Mouse (Mus musculus): Measurements from ENCODE around the gene A1bg. TPM values are rescaled to one million over a fixed set of nuclear protein-coding genes. Genes with fewer than 3 reads are reported as not detected.

Gene A1bg
- total and polyA plus RNA-seq, 2 experiments from 2014 or later: not detected

DNA sequence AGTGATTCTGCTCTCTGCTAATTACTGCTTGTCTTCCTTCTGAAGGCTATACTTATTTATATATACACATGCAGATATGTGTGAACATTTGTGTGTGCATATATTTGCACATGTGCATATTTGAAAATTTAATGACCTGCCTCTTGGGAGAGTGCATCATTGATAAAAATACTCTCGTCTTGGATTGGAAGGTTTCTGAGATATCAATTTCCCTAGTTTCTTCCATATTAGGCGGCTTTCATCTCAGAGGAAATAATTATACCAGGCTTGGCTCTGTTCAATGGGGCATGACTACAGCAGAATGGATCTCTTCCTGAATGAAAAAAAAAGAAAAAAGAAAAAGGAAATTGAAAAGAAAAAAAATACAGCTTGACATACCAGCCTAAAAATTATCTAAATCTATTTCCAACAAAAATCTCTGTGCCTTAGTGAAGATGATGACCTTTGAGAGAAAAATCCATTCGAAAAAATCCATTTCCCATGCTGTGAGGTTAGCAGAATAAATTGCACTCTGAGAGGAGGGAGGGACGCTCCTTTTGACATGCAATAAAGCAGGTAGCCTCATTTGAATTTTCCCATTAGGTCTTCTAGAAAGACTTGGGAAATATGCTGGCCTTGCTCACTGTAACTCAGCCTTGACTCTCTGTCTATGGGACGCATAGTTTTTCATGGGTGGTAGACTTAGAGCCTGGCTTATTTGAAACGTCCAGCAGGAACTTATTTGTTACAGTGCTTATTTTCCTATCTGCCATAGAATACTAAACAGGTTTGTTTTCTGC, 24.4 kb downstream of the A1bg start:
- Histone ChIP-seq H3K4me2 (ENCODE audit: low read depth, low read length) (no peak overlapping the region), H3K27me3 (ENCODE audit: control insufficient read depth, insufficient read depth, low read length) (no peaks in the 10 kb centered on the region), H3K9ac (replicated peaks; ENCODE audit: low read depth, low read length) (no peak overlapping the region), H3K9me3 (replicated peaks; ENCODE audit: control insufficient read depth, low read length) (no peaks in the 10 kb centered on the region), H3K36me3 (replicated peaks; ENCODE audit: control insufficient read depth, insufficient read depth, low read length) (no peaks in the 10 kb centered on the region), H3K27ac (ENCODE audit: low read depth) (no peak overlapping the region), H3K4me3 (ENCODE audit: low read depth, low read length) (no peak overlapping the region), H3K4me1 (ENCODE audit: control insufficient read depth, insufficient read depth) (no peaks in the 10 kb centered on the region)
- no peak for TF ChIP-seq EP300 (IDR thresholded peaks at IDR 0.05; ENCODE audit: low read depth)
- TF ChIP-seq CTCF (IDR thresholded peaks at IDR 0.05; ENCODE audit: low read depth): no peak
- no peak for DNase-seq (ENCODE audit: low spot score)
- 68% methylated on average over 6 of the region's 6 CpGs for WGBS
- ATAC-seq (ENCODE audit: insufficient read depth, low read depth): no peak

DNA sequence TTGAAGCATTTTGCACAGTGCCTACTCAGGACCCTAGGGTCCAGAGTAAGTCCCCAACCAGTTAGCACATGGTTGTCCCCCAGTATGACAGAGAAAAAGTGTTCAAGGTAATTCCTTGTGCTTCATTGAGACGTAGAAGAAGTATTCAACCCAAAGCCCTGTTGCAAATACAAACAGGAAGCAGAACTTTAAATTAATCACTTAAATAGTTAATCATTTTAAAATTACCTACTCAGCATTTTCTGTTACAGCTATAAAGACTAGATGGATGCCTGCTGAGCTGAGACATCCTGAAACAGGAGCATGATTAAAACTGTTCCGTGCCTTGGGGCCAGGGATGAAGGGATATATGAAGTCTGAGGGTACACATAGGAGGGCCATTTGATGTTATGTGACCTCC, 26.8 kb downstream of the A1bg start:
- ATAC-seq (ENCODE audit: insufficient read depth, low read depth) (no peak), DNase-seq (ENCODE audit: low spot score) (no peak)
- H3K27ac ChIP-seq (ENCODE audit: low read depth): no peak overlapping the region
- no peak overlapping the region for H3K9ac ChIP-seq (replicated peaks; ENCODE audit: low read depth, low read length)
- no peak for TF ChIP-seq EP300 (IDR thresholded peaks at IDR 0.05; ENCODE audit: low read depth)
- TF ChIP-seq CTCF (IDR thresholded peaks at IDR 0.05; ENCODE audit: low read depth): no peak
- H3K4me2 ChIP-seq (ENCODE audit: low read depth, low read length): no peak overlapping the region
- WGBS: 80% methylated on average over 2 of the region's 2 CpGs
- no peaks in the 10 kb centered on the region for H3K9me3 ChIP-seq (replicated peaks; ENCODE audit: control insufficient read depth, low read length)
- peaks cover 5% of the 10 kb centered on the region for H3K4me1 ChIP-seq (ENCODE audit: control insufficient read depth, insufficient read depth)
- no peak overlapping the region for H3K4me3 ChIP-seq (ENCODE audit: low read depth, low read length)
- no peaks in the 10 kb centered on the region for H3K36me3 ChIP-seq (replicated peaks; ENCODE audit: control insufficient read depth, insufficient read depth, low read length)
- no peaks in the 10 kb centered on the region for H3K27me3 ChIP-seq (ENCODE audit: control insufficient read depth, insufficient read depth, low read length)

DNA sequence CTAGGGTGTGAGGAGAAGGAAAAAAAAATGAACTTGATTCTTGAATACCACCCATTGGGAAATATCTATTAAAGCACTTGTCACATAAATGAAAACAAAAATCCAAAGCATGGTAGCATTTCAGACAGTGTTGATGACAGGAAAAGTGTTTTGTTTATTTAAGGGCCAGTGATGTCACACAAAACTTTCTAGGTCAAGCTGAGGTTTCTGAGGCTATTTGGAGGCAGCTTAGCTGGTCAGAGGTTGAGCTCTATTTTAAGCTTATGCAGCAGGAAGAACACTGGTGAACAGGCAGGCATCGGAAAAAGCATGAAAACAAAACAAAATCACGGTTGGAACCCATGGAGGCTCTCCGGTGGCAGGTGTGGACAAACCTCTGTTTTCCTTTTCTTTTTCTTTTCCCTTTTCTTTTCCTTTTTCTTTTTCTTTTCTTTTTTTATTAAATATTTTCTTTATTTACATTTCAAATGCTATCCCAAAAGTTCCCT, 29.8 kb downstream of the A1bg start:
- no peak overlapping the region for H3K4me3 ChIP-seq (ENCODE audit: low read depth, low read length)
- no peak overlapping the region for H3K9ac ChIP-seq (replicated peaks; ENCODE audit: low read depth, low read length)
- H3K27me3 ChIP-seq (ENCODE audit: control insufficient read depth, insufficient read depth, low read length): no peaks in the 10 kb centered on the region
- H3K4me2 ChIP-seq (ENCODE audit: low read depth, low read length): no peak overlapping the region; the same call in 1 of the 2 replicates
- H3K27ac ChIP-seq (ENCODE audit: low read depth): no peak overlapping the region
- no peaks in the 10 kb centered on the region for H3K9me3 ChIP-seq (replicated peaks; ENCODE audit: control insufficient read depth, low read length)
- TF ChIP-seq CTCF (IDR thresholded peaks at IDR 0.05; ENCODE audit: low read depth) (no peak), EP300 (IDR thresholded peaks at IDR 0.05; ENCODE audit: low read depth) (no peak)
- no peaks in the 10 kb centered on the region for H3K36me3 ChIP-seq (replicated peaks; ENCODE audit: control insufficient read depth, insufficient read depth, low read length)
- DNase-seq (ENCODE audit: low spot score) (peak; percentile 43), ATAC-seq (ENCODE audit: insufficient read depth, low read depth) (peak; percentile 39; the same call in 1 of the 2 replicates)
- peaks cover 5% of the 10 kb centered on the region for H3K4me1 ChIP-seq (ENCODE audit: control insufficient read depth, insufficient read depth)
- WGBS: 33% methylated on average over 3 of the region's 3 CpGs

DNA sequence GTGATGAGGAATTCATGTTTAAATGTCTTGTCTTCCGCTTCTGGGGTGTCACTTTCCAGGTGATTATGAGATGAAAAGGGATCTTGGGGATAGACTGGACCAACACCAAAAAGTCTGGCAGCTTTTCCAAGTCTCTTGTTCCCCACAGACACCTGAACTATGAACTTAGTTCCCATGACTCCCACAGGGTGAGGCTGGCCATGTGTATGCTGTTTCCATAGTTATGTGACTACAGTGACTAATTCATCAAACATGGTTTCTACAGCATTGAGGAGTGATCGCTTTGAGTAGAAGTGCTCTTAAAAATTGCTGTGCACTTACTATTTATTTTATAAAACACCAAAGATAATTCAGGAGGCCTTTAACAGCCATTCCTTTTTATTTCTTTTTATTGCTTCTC, 34.1 kb downstream of the A1bg start:
- DNase-seq (ENCODE audit: low spot score): no peak
- no peak for TF ChIP-seq EP300 (IDR thresholded peaks at IDR 0.05; ENCODE audit: low read depth)
- TF ChIP-seq CTCF (IDR thresholded peaks at IDR 0.05; ENCODE audit: low read depth): no peak
- Histone ChIP-seq H3K27me3 (ENCODE audit: control insufficient read depth, insufficient read depth, low read length) (no peaks in the 10 kb centered on the region), H3K9me3 (replicated peaks; ENCODE audit: control insufficient read depth, low read length) (no peaks in the 10 kb centered on the region), H3K4me3 (ENCODE audit: low read depth, low read length) (no peak overlapping the region), H3K27ac (ENCODE audit: low read depth) (no peak overlapping the region), H3K4me1 (ENCODE audit: control insufficient read depth, insufficient read depth) (peaks cover 5% of the 10 kb centered on the region), H3K9ac (replicated peaks; ENCODE audit: low read depth, low read length) (no peak overlapping the region), H3K4me2 (ENCODE audit: low read depth, low read length) (no peak overlapping the region), H3K36me3 (replicated peaks; ENCODE audit: control insufficient read depth, insufficient read depth, low read length) (no peaks in the 10 kb centered on the region)
- WGBS: 81% methylated on average over 2 of the region's 2 CpGs
- no peak for ATAC-seq (ENCODE audit: insufficient read depth, low read depth)

DNA sequence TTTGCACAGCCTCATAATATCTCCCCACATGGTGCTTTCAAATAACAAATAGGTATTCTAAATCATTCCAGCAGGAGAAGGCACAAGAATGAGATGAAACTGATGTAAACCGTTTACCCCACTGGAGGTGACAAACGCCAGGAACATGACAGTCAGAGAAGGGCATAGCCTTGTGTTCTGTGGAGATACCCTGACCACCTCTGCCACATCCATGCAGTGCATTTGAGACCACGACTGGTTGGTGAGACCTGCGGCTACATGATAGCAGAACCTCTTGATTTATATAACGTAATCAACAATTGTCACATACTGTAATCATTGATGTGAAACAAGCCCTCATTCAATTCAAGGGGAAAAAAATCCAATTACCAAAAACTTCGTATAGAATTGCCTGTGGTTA, 47.1 kb downstream of the A1bg start:
- 76% methylated on average over 6 of the region's 6 CpGs for WGBS

More for the DNA sequence above, 47.1 kb downstream of the A1bg start:
- H3K4me3 ChIP-seq (ENCODE audit: low read depth, low read length): no peak overlapping the region
- no peaks in the 10 kb centered on the region for H3K27me3 ChIP-seq (ENCODE audit: control insufficient read depth, insufficient read depth, low read length)
- H3K36me3 ChIP-seq (replicated peaks; ENCODE audit: control insufficient read depth, insufficient read depth, low read length): no peaks in the 10 kb centered on the region
- H3K4me1 ChIP-seq (ENCODE audit: control insufficient read depth, insufficient read depth): no peaks in the 10 kb centered on the region
- ATAC-seq (ENCODE audit: insufficient read depth, low read depth) (no peak), DNase-seq (ENCODE audit: low spot score) (no peak)
- H3K9me3 ChIP-seq (replicated peaks; ENCODE audit: control insufficient read depth, low read length): no peaks in the 10 kb centered on the region
- TF ChIP-seq EP300 (IDR thresholded peaks at IDR 0.05; ENCODE audit: low read depth) (no peak), CTCF (IDR thresholded peaks at IDR 0.05; ENCODE audit: low read depth) (no peak)
- no peak overlapping the region for H3K9ac ChIP-seq (replicated peaks; ENCODE audit: low read depth, low read length)
- H3K27ac ChIP-seq (ENCODE audit: low read depth): no peak overlapping the region
- no peak overlapping the region for H3K4me2 ChIP-seq (ENCODE audit: low read depth, low read length)

All from heart, postnatal 0 days (tissue).